Mouse (Mus musculus): ENCODE data around the gene Fgf9. TPM values are rescaled to one million over a fixed set of nuclear protein-coding genes. Genes with fewer than 3 reads are reported as not detected.

Fgf9 gene
- polyA plus RNA-seq, 1 experiment from 2014 or later = 22.7 TPM

DNA sequence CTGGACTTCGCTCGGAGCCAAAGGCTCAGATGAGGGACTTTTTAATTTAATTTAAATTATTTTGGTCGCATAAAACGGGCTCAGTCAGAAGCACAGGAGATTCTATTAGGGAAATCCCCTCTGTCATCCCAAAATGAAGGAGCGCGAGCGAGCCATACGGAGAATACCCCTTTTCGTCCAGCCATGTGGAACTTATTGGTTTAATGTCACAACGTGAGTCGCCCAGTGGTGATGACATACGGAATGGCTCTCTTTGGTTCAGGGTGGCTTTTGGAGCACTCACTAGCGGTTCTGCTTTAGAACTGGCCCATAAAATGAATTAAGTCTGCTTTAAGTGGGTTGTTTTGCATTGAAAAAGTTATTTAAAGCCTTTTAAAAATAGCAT, 80.1 kb downstream of the Fgf9 start:
- Histone ChIP-seq H3K27me3 (no peaks in the 10 kb centered on the region), H3K27ac (replicated peaks) (no peak overlapping the region), H3K4me1 (replicated peaks) (peaks cover 11% of the 10 kb centered on the region), H3K36me3 (no peaks in the 10 kb centered on the region), H3K4me3 (0 out of 2 replicates have a peak overlapping the region, but pooled peaks have one; percentile 12), H3K4me2 (peak overlapping the region; percentile 45), H3K9me3 (no peaks in the 10 kb centered on the region), H3K9ac (no peak overlapping the region)
- ATAC-seq (ENCODE audit: low FRiP score, low read depth) = no peak
- 64% methylated on average over 13 of the region's 13 CpGs for WGBS

DNA sequence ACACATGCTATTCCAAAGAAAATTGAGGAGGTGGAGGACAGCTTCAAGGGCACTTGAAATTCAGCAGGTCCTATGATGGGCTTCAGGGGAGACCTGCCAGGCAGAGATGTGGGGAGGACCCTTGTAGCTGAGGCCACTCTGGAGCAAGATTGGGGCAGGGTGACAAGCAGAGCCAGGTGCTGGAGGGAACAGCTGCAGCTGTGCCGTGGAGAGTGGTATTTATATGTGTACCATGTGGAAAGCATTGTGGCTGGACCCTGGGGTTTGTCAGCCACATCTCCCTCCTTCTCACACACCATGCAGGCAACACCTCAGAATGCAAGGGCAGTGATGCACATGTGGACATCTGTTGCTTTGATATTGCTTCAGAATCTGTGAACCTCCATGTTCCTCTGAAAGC, 81.8 kb downstream of the Fgf9 start:
- Histone ChIP-seq H3K9ac (no peak overlapping the region), H3K27ac (replicated peaks) (no peak overlapping the region), H3K9me3 (no peaks in the 10 kb centered on the region), H3K4me2 (no peak overlapping the region), H3K36me3 (no peaks in the 10 kb centered on the region), H3K27me3 (no peaks in the 10 kb centered on the region), H3K4me3 (no peak overlapping the region), H3K4me1 (replicated peaks) (peaks cover 11% of the 10 kb centered on the region)
- 67% methylated on average over 1 of the region's 1 CpGs for WGBS
- no peak for ATAC-seq (ENCODE audit: low FRiP score, low read depth)

- Histone ChIP-seq H3K9ac (no peak overlapping the region), H3K4me1 (replicated peaks) (peaks cover 11% of the 10 kb centered on the region), H3K36me3 (no peaks in the 10 kb centered on the region), H3K4me2 (no peak overlapping the region), H3K27ac (replicated peaks) (no peak overlapping the region), H3K27me3 (no peaks in the 10 kb centered on the region), H3K9me3 (no peaks in the 10 kb centered on the region), H3K4me3 (no peak overlapping the region)
- ATAC-seq (ENCODE audit: low FRiP score, low read depth) = peak; percentile 59; the same call in 1 of the 2 replicates
- WGBS = 54% methylated on average over 15 of the region's 15 CpGs
Observed at GRCm38 (mm10) chr14:58153470-58154416, 83.4 kb downstream of the Fgf9 start.

DNA sequence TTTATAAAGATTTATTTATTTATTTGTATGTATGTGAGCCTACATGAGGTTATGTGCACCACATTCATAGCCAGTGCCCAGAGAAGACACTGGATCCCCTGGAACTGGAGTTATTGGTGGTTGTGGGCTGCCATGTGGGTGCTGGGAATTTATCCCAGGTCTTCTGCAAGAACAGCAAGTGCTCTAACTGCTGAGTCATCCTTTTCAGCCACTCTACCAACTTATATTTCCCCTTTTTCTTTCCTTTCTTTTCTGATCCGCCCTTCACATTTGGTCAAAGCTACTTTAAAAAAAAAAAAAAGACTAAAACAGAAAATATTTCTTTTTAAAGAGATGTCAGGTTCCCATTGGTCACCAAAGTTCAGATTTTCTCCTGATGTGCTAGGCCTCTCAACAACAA, 90.3 kb downstream of the Fgf9 start:
- Histone ChIP-seq H3K27me3 (no peaks in the 10 kb centered on the region), H3K4me3 (no peak overlapping the region), H3K4me1 (replicated peaks) (no peaks in the 10 kb centered on the region), H3K9ac (no peak overlapping the region), H3K4me2 (no peak overlapping the region), H3K36me3 (no peaks in the 10 kb centered on the region), H3K27ac (replicated peaks) (no peak overlapping the region), H3K9me3 (no peaks in the 10 kb centered on the region)
- no peak for ATAC-seq (ENCODE audit: low FRiP score, low read depth)
- 76% methylated on average over 1 of the region's 1 CpGs for WGBS

Other genes starting within 250 kb of the Fgf9 start
- 8.4 and 10.6 TPM in 2 replicates for gene Ska3, start 244.4 kb upstream of the Fgf9 start, polyA plus RNA-seq (2015; fragmentation: Nextera tagmentation; extraction: Ambion mirVana)
- 144 and 153 TPM in 2 replicates for gene Mrpl57, start 244.3 kb upstream of the Fgf9 start, polyA plus RNA-seq (2015; fragmentation: Nextera tagmentation; extraction: Ambion mirVana)
- 35.3 and 37.1 TPM in 2 replicates for gene Zdhhc20, start 180.3 kb upstream of the Fgf9 start, polyA plus RNA-seq (2015; fragmentation: Nextera tagmentation; extraction: Ambion mirVana)
- gene Micu2, start 71.3 kb upstream of the Fgf9 start, polyA plus RNA-seq (2015; fragmentation: Nextera tagmentation; extraction: Ambion mirVana) = 68.2 and 70.5 TPM in 2 replicates

Measured in hindbrain, embryonic 15.5 days (tissue).